Mouse (Mus musculus): ENCODE data around the gene Spag7. TPM values are rescaled to one million over a fixed set of nuclear protein-coding genes. Genes with fewer than 3 reads are reported as not detected.
A peak's percentile ranks its signal among the peaks of the same experiment; 100 is the strongest.

Gene Spag7
- polyA plus RNA-seq, 1 experiment from 2014 or later = 159 TPM

- peaks cover 27% of the 10 kb centered on the region for H3K36me3 ChIP-seq
- WGBS = 14% methylated on average over 21 of the region's 21 CpGs
- ATAC-seq (ENCODE audit: insufficient number of reproducible peaks, insufficient read depth, low FRiP score, low TSS enrichment, low read depth) = no peak
- H3K9ac ChIP-seq = peak within 1 kb of the TSS; percentile 67
- H3K4me1 ChIP-seq = peaks cover 18% of the 10 kb centered on the region
- H3K4me2 ChIP-seq = peak within 1 kb of the TSS; percentile 77
- peak within 1 kb of the TSS; percentile 28; the same call in 1 of the 2 replicates for H3K27ac ChIP-seq
- peak within 1 kb of the TSS; percentile 42 for H3K4me3 ChIP-seq
- H3K9me3 ChIP-seq = no peaks in the 10 kb centered on the region
- peaks cover 7% of the 10 kb centered on the region; the same call in 1 of the 2 replicates for H3K27me3 ChIP-seq
Measured at GRCm38 (mm10) chr11:70615516-70616093, 53.6 kb downstream of the Spag7 start, which contains the start of gene 4930544D05Rik. TSS of gene 4930544D05Rik (plus strand) at chr11:70615848.

- Histone ChIP-seq H3K27ac (peak overlapping the region; percentile 28; the same call in 1 of the 2 replicates), H3K9ac (peak overlapping the region; percentile 67), H3K4me3 (peak overlapping the region; percentile 42), H3K9me3 (no peaks in the 10 kb centered on the region), H3K4me1 (peaks cover 18% of the 10 kb centered on the region), H3K27me3 (peaks cover 7% of the 10 kb centered on the region; the same call in 1 of the 2 replicates), H3K4me2 (peak overlapping the region; percentile 77), H3K36me3 (peaks cover 32% of the 10 kb centered on the region)
- 4% methylated on average over 17 of the region's 17 CpGs for WGBS
- ATAC-seq (ENCODE audit: insufficient number of reproducible peaks, insufficient read depth, low FRiP score, low TSS enrichment, low read depth) = peak; percentile 52; the same call in 1 of the 2 replicates
Measured at GRCm38 (mm10) chr11:70615074-70615473, 54.1 kb downstream of the Spag7 start.

Small RNA genes lying within 50 kb of the gene (microRNA-seq; reads per million reads assigned to microRNA genes)
- gene Mir6925 = not detected

Other genes with a start within 250 kb of the Spag7 start
- gene Arrb2, start 236.8 kb downstream of the Spag7 start, polyA plus RNA-seq (2015; fragmentation: Nextera tagmentation; extraction: Ambion mirVana) = 18.1 and 19.4 TPM in 2 replicates
- gene Med11, start 217.5 kb downstream of the Spag7 start, polyA plus RNA-seq (2015; fragmentation: Nextera tagmentation; extraction: Ambion mirVana) = 40.8 and 44.7 TPM in 2 replicates
- 0.59 and 0.78 TPM in 2 replicates for gene Zmynd15, start 210.0 kb downstream of the Spag7 start, polyA plus RNA-seq (2015; fragmentation: Nextera tagmentation; extraction: Ambion mirVana)
- gene Cxcl16, start 209.4 kb downstream of the Spag7 start, polyA plus RNA-seq (2015; fragmentation: Nextera tagmentation; extraction: Ambion mirVana) = 2.4 and 2.6 TPM in 2 replicates
- 0.69 TPM in 1 of 2 replicates, not detected in the other for gene Tm4sf5, start 164.2 kb downstream of the Spag7 start, polyA plus RNA-seq (2015; fragmentation: Nextera tagmentation; extraction: Ambion mirVana)
- 0.56 TPM in 1 of 2 replicates, not detected in the other for gene Vmo1, start 154.8 kb downstream of the Spag7 start, polyA plus RNA-seq (2015; fragmentation: Nextera tagmentation; extraction: Ambion mirVana)
- 0.45 TPM in 1 of 2 replicates, not detected in the other for gene Gltpd2, start 150.2 kb downstream of the Spag7 start, polyA plus RNA-seq (2015; fragmentation: Nextera tagmentation; extraction: Ambion mirVana)
- 837 and 839 TPM in 2 replicates for gene Psmb6, start 144.0 kb downstream of the Spag7 start, polyA plus RNA-seq (2015; fragmentation: Nextera tagmentation; extraction: Ambion mirVana)
- not detected in 2 replicates for gene Gm40193, start 136.5 kb downstream of the Spag7 start, polyA plus RNA-seq (2015; fragmentation: Nextera tagmentation; extraction: Ambion mirVana)
- gene Pld2, start 129.4 kb downstream of the Spag7 start, polyA plus RNA-seq (2015; fragmentation: Nextera tagmentation; extraction: Ambion mirVana) = 5.3 and 6.5 TPM in 2 replicates
- 14.6 and 16.5 TPM in 2 replicates for gene Mink1, start 106.5 kb downstream of the Spag7 start, polyA plus RNA-seq (2015; fragmentation: Nextera tagmentation; extraction: Ambion mirVana)
- not detected in 2 replicates for gene 4930544D05Rik, start 53.6 kb downstream of the Spag7 start, polyA plus RNA-seq (2015; fragmentation: Nextera tagmentation; extraction: Ambion mirVana)
- gene Chrne, start 50.2 kb downstream of the Spag7 start, polyA plus RNA-seq (2015; fragmentation: Nextera tagmentation; extraction: Ambion mirVana) = not detected in 2 replicates
- 0.10 and 0.37 TPM in 2 replicates for gene Gp1ba, start 30.3 kb downstream of the Spag7 start, polyA plus RNA-seq (2015; fragmentation: Nextera tagmentation; extraction: Ambion mirVana)
- gene Rnf167, start 22.2 kb downstream of the Spag7 start, polyA plus RNA-seq (2015; fragmentation: Nextera tagmentation; extraction: Ambion mirVana) = 131 and 135 TPM in 2 replicates
- 167 and 170 TPM in 2 replicates for gene Slc25a11, start 21.9 kb downstream of the Spag7 start, polyA plus RNA-seq (2015; fragmentation: Nextera tagmentation; extraction: Ambion mirVana)
- 1,478 and 1,672 TPM in 2 replicates for gene Pfn1, start 14.8 kb downstream of the Spag7 start, polyA plus RNA-seq (2015; fragmentation: Nextera tagmentation; extraction: Ambion mirVana)
- 18.3 and 19.7 TPM in 2 replicates for gene Eno3, start 12.2 kb downstream of the Spag7 start, polyA plus RNA-seq (2015; fragmentation: Nextera tagmentation; extraction: Ambion mirVana)
- 13.4 TPM in 2 replicates for gene Camta2, start 18.7 kb upstream of the Spag7 start, polyA plus RNA-seq (2015; fragmentation: Nextera tagmentation; extraction: Ambion mirVana)
- gene Inca1, start 30.7 kb upstream of the Spag7 start, polyA plus RNA-seq (2015; fragmentation: Nextera tagmentation; extraction: Ambion mirVana) = 1.1 and 1.3 TPM in 2 replicates
- 4.2 and 4.5 TPM in 2 replicates for gene Kif1c, start 31.1 kb upstream of the Spag7 start, polyA plus RNA-seq (2015; fragmentation: Nextera tagmentation; extraction: Ambion mirVana)
- gene Zfp3, start 94.8 kb upstream of the Spag7 start, polyA plus RNA-seq (2015; fragmentation: Nextera tagmentation; extraction: Ambion mirVana) = 6.0 and 7.6 TPM in 2 replicates
- 0.25 TPM in 1 of 2 replicates, not detected in the other for gene Scimp, start 143.2 kb upstream of the Spag7 start, polyA plus RNA-seq (2015; fragmentation: Nextera tagmentation; extraction: Ambion mirVana)
- gene Rabep1, start 175.4 kb upstream of the Spag7 start, polyA plus RNA-seq (2015; fragmentation: Nextera tagmentation; extraction: Ambion mirVana) = 46.2 and 46.3 TPM in 2 replicates